Mouse (Mus musculus) bone marrow macrophage, adult 2 months (primary cell): ENCODE results near the gene Acaa1a.

Experiments
- CTCF ChIP-seq: IDR thresholded peaks from 2 replicates; pipeline ENCODE4 v1.5.1; 2012; ENCODE audit warnings: low read depth, mild to moderate bottlenecking, low read length, moderate library complexity
- POLR2A ChIP-seq: IDR thresholded peaks from 2 replicates; pipeline ENCODE4 v1.6.1; 2012; ENCODE audit warnings: mild to moderate bottlenecking, low read depth, low read length, borderline replicate concordance

DNA sequence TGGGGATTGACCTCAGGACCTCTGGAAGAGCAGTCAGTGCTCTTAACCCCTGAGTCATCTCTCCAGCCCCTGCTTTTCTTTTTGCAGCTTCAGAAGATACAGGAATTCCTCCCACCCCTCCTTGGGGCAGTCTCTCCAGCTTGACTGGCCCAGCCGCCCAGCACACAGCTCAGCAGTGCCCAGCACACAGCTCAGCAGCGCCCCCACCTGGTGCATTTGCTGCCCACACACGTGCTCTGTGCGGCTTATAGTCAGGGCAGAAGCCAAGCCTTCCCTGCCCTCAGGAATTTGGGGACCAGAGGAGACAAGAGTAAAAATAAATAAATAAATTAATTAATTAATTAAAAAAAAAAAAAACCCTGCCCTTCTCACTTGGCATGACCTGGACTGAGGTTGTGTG, 12.6 kb downstream of the Acaa1a start:
- TF ChIP-seq CTCF (peak; percentile 65), POLR2A (no peak)
